Mouse (Mus musculus): ENCODE measurements around the gene Hand1. TPM values are rescaled to one million over a fixed set of nuclear protein-coding genes. Genes with fewer than 3 reads are reported as not detected.
"Not testable (repeated sequence)": the region's sequence is repeated elsewhere in the genome, so short reads cannot be mapped to it uniquely, and the experiment has no call there.

The Hand1 gene
- polyA plus RNA-seq, 1 experiment from 2014 or later = 106 TPM

- Histone ChIP-seq H3K27ac (0 out of 2 replicates have a peak overlapping the region, but pooled peaks have one; percentile 36), H3K27me3 (ENCODE audit: insufficient read depth, poor library complexity, severe bottlenecking) (peaks cover 25% of the 10 kb centered on the region)
- 75% methylated on average over 8 of the region's 9 CpGs for WGBS
Observed at GRCm38 (mm10) chr11:57846421-57847363, 14.1 kb upstream of the Hand1 start.

GRCm38 (mm10) chr11:57841391-57841790, 8.8 kb upstream of the Hand1 start:
- Histone ChIP-seq H3K4me3 (no peak overlapping the region), H3K4me1 (peaks cover 24% of the 10 kb centered on the region), H3K9me3 (no peaks in the 10 kb centered on the region), H3K36me3 (no peaks in the 10 kb centered on the region), H3K27me3 (ENCODE audit: insufficient read depth, poor library complexity, severe bottlenecking) (peaks cover 55% of the 10 kb centered on the region), H3K27ac (peak overlapping the region; percentile 44)
- WGBS = 45% methylated on average over 7 of the region's 7 CpGs
- DNase-seq (ENCODE audit: low spot score) = no peak

More at GRCm38 (mm10) chr11:57846421-57847363, 14.1 kb upstream of the Hand1 start:
- H3K9me3 ChIP-seq; H3K36me3 ChIP-seq; H3K4me3 ChIP-seq; DNase-seq (ENCODE audit: low spot score): not testable (repeated sequence)
- H3K4me1 ChIP-seq = peaks cover 29% of the 10 kb centered on the region

DNA sequence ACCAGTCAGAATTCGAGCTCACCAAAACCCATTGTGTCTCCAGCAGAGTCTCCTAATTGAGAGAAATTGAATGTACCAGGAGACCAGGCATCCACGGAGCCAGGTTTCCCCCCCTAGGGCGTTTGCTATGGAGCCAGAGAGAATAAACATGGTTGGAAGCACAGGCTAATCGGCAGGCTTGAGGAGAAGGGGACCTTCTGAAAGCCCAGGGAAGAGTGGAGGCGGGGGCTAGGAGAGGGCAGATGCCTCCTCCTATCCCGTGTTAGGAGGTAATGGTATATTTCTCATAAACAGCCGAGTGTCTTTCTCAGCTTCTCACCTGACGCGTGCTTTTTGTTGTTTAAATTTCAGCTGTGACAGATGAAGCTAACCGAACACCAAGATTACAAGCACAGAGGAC, 8.4 kb upstream of the Hand1 start:
- no peak for DNase-seq (ENCODE audit: low spot score)
- Histone ChIP-seq H3K4me3 (no peak overlapping the region), H3K9me3 (no peaks in the 10 kb centered on the region), H3K36me3 (no peaks in the 10 kb centered on the region), H3K27me3 (ENCODE audit: insufficient read depth, poor library complexity, severe bottlenecking) (peaks cover 59% of the 10 kb centered on the region), H3K4me1 (peaks cover 28% of the 10 kb centered on the region), H3K27ac (peak overlapping the region; percentile 44)
- 21% methylated on average over 10 of the region's 10 CpGs for WGBS

DNA sequence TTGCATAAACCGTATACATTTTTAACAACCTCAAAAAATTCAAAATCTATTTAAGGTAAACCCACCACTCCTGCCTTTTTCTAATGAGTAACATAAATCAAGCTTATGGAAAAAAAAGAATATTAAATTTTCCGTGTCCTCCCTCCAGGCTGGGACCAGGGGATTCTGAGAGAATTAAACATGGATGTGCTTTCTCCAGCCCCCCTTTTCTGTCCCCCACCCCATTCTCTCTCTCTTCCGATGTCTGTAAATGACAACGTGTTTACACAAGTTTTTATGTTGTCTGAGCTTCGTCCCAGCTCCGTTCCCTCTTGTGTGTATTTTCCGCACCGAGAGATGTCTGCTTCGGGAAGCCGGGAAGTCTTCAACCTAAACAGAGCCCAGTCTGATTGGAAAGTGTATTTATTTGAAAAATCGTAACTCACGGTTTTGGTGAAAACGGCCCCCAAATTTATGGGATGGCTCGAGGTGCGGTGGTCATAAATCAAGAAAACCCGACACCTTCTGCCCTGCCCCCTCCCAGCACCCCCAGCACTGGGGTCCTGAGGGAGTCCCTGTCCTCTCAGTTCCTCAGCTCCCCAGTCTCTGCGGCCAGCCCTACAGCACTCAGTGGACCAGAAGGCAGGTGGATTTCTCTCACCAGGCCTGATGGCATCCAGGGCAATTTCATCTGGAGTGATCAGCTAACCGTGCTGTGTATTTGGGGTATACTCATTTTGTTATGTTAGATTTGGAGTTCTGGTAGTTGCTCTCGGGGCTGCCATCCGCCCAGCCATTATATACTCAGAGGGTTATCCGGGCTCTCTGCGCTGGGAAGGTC, 5.5 kb upstream of the Hand1 start:
- peak overlapping the region; percentile 29; the same call in 1 of the 2 replicates for H3K27ac ChIP-seq
- H3K4me1 ChIP-seq = peaks cover 30% of the 10 kb centered on the region
- no peak for DNase-seq (ENCODE audit: low spot score)
- H3K4me3 ChIP-seq = no peak overlapping the region
- no peaks in the 10 kb centered on the region for H3K9me3 ChIP-seq
- WGBS = 16% methylated on average over 22 of the region's 22 CpGs
- H3K36me3 ChIP-seq = no peaks in the 10 kb centered on the region
- peaks cover 88% of the 10 kb centered on the region for H3K27me3 ChIP-seq (ENCODE audit: insufficient read depth, poor library complexity, severe bottlenecking)

- no peak for DNase-seq (ENCODE audit: low spot score)
- Histone ChIP-seq H3K27me3 (ENCODE audit: insufficient read depth, poor library complexity, severe bottlenecking) (peaks cover 98% of the 10 kb centered on the region), H3K36me3 (no peaks in the 10 kb centered on the region), H3K9me3 (no peaks in the 10 kb centered on the region), H3K4me3 (peak overlapping the region; percentile 42), H3K4me1 (peaks cover 38% of the 10 kb centered on the region), H3K27ac (peak overlapping the region; percentile 69)
- 2% methylated on average over 38 of the region's 38 CpGs for WGBS
Observed at GRCm38 (mm10) chr11:57836872-57837680, 4.5 kb upstream of the Hand1 start.

DNA sequence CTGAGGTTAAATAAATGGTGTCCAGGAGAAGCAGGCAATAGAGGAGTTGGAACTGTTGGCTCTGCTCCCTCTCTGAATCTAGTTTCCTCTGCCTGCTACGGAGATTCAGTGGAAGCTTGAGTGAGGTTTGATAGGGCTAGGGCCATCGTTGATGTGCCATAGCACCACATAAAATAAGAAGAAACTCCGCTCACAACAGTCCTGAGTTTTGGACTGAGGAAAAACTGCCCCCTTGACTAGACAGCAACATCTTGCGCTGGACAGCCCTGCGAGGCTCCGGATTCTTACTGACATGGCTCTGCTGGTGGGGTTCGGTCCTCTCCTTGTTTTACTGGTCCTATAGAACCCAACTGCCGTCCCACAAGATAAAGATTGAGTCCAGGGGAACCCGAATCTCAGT, 3.8 kb upstream of the Hand1 start:
- DNase-seq (ENCODE audit: low spot score) = no peak
- peak overlapping the region; percentile 69 for H3K27ac ChIP-seq
- no peaks in the 10 kb centered on the region for H3K9me3 ChIP-seq
- peaks cover 99% of the 10 kb centered on the region for H3K27me3 ChIP-seq (ENCODE audit: insufficient read depth, poor library complexity, severe bottlenecking)
- 16% methylated on average over 9 of the region's 9 CpGs for WGBS
- peak overlapping the region; percentile 42 for H3K4me3 ChIP-seq
- no peaks in the 10 kb centered on the region for H3K36me3 ChIP-seq
- peaks cover 45% of the 10 kb centered on the region for H3K4me1 ChIP-seq

GRCm38 (mm10) chr11:57835931-57836330, 3.3 kb upstream of the Hand1 start:
- DNase-seq (ENCODE audit: low spot score) = no peak
- H3K4me3 ChIP-seq = peak overlapping the region; percentile 42; the same call in 1 of the 2 replicates
- peaks cover 99% of the 10 kb centered on the region for H3K27me3 ChIP-seq (ENCODE audit: insufficient read depth, poor library complexity, severe bottlenecking)
- no peaks in the 10 kb centered on the region for H3K9me3 ChIP-seq
- H3K27ac ChIP-seq = peak overlapping the region; percentile 69; the same call in 1 of the 2 replicates
- H3K36me3 ChIP-seq = no peaks in the 10 kb centered on the region
- WGBS = 25% methylated on average over 3 of the region's 3 CpGs
- peaks cover 49% of the 10 kb centered on the region for H3K4me1 ChIP-seq

- Histone ChIP-seq H3K36me3 (no peaks in the 10 kb centered on the region), H3K9me3 (no peaks in the 10 kb centered on the region), H3K4me1 (peaks cover 49% of the 10 kb centered on the region), H3K27me3 (ENCODE audit: insufficient read depth, poor library complexity, severe bottlenecking) (peaks cover 99% of the 10 kb centered on the region), H3K4me3 (no peak overlapping the region), H3K27ac (peak overlapping the region; percentile 32; the same call in 1 of the 2 replicates)
- WGBS = 13% methylated on average over 2 of the region's 2 CpGs
- no peak for DNase-seq (ENCODE audit: low spot score)
Observed at GRCm38 (mm10) chr11:57835331-57835730, 2.7 kb upstream of the Hand1 start.

DNA sequence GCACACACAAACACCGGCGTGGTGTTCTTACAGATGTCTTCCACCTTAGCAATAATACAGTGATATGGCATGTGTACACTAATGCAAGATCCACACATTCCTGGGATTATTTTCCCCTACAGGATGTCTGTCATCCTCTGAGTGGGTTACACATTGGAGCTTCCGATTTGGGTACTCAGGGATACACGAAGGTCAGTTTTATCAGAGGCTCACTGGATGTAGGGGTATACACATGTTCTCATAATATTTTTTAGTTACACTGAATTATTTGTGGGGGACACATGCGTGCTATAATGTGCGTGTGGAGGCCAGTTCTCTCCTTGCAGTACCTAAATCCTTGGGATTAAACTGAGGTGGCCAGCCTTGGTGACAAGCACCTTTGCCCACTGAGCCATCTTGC, 1.4 kb upstream of the Hand1 start:
- Histone ChIP-seq H3K36me3 (peaks cover 3% of the 10 kb centered on the region; the same call in 1 of the 2 replicates), H3K27ac (peak overlapping the region; percentile 91), H3K4me3 (peak overlapping the region; percentile 62), H3K9me3 (no peaks in the 10 kb centered on the region), H3K27me3 (ENCODE audit: insufficient read depth, poor library complexity, severe bottlenecking) (peaks cover 97% of the 10 kb centered on the region), H3K4me1 (peaks cover 54% of the 10 kb centered on the region)
- no peak for DNase-seq (ENCODE audit: low spot score)
- WGBS = 12% methylated on average over 6 of the region's 6 CpGs

GRCm38 (mm10) chr11:57833296-57833977, 819 bp upstream of the Hand1 start:
- WGBS = 3% methylated on average over 30 of the region's 30 CpGs
- Histone ChIP-seq H3K4me1 (peaks cover 57% of the 10 kb centered on the region), H3K36me3 (peaks cover 3% of the 10 kb centered on the region; the same call in 1 of the 2 replicates), H3K27ac (peak overlapping the region; percentile 91), H3K9me3 (no peaks in the 10 kb centered on the region), H3K4me3 (peak overlapping the region; percentile 62), H3K27me3 (ENCODE audit: insufficient read depth, poor library complexity, severe bottlenecking) (peaks cover 97% of the 10 kb centered on the region)
- peak; percentile 73 for DNase-seq (ENCODE audit: low spot score)

DNA sequence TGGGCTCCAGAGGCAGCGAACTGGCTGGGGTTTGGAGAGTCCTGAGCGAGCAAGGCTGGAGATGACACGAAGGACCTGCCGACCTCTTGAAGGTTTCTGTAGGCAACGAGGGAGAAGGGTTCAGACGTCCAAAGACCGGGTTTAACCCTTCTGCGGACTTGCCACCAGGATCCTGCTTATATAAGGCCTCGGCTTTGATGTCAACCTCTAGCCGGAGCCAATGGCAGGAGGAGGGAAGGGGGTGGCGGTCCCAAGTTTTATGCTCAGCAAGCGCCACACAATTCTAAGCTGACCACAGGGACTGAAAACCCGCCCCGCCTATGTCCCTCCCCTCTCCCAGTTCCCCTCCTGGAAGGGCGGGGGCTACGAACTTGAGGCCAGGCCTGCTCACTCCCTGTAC, 757 bp downstream of the Hand1 start:
- no peaks in the 10 kb centered on the region for H3K9me3 ChIP-seq
- peak overlapping the region; percentile 91 for H3K27ac ChIP-seq
- 6% methylated on average over 16 of the region's 16 CpGs for WGBS
- H3K27me3 ChIP-seq (ENCODE audit: insufficient read depth, poor library complexity, severe bottlenecking) = peaks cover 97% of the 10 kb centered on the region
- peaks cover 3% of the 10 kb centered on the region; the same call in 1 of the 2 replicates for H3K36me3 ChIP-seq
- H3K4me3 ChIP-seq = peak overlapping the region; percentile 62
- peak; percentile 90 for DNase-seq (ENCODE audit: low spot score)
- peaks cover 61% of the 10 kb centered on the region for H3K4me1 ChIP-seq
